In the genomic region with DNA sequence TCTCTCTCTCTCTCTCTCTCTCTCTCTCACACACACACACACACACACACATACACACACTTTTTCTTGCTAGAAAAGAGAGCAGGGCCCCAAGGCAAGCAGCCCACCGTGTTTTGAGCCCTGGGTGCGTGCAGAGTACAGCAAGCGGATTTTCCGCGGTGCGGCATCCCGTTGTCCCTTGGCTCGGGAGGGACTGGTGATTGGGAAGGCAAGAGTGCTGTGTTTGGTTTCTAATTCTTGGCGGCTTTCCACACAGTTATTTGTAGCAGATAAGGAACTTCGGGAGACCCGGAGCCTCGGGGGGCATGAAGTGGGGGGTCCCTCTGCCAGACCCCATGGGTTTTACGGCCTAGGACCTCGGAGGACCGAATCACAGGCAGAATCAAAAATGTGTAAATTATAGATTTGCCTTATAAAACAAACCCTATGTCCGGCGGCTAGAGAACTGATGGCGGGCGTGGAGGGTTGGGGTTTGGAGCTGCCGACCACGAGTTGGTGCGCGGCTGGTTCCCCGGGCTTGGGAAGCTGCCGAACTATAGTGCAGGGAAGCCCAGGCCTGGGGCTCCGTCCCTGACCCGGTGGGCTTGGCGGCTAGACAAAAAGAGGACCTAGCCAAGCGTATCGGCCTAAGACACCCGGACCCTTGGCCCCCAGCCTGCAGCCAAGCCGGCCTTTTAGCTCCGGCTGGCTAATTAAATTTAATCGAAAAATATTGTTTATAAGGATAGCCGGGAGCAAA, we compare ENCODE assay signal across 16 mouse cellular contexts. TPM values are rescaled to one million over a fixed set of nuclear protein-coding genes. Genes with fewer than 3 reads are reported as not detected.
DNase-seq lines count a peak whose midpoint lies in the region; ATAC-seq lines count a peak whose summit lies in the region.
"Had no signal": no experiment of that assay in that cellular context is flagged by ENCODE, and none has a peak within 500 bp of the region (broad histone marks: within the 10 kb centered on the region; RNA-seq: fewer than 3 reads in every experiment).

No protein-coding gene starts in this region.

- H3K27me3 ChIP-seq in liver, embryonic 11.5 days (replicated peaks; ENCODE audit: control insufficient read depth, insufficient read depth, low read length) = peaks cover 100% of the 10 kb centered on the region
- peaks cover 100% of the 10 kb centered on the region for H3K27me3 ChIP-seq in liver, embryonic 12.5 days (replicated peaks)
- H3K27me3 ChIP-seq in limb, embryonic 12.5 days = peaks cover 96% of the 10 kb centered on the region

- H3K9me3 ChIP-seq in liver, embryonic 11.5 days (ENCODE audit: control insufficient read depth, low read length) = no peaks in the 10 kb centered on the region
- H3K9me3 ChIP-seq in liver, embryonic 12.5 days (replicated peaks) = no peaks in the 10 kb centered on the region
- H3K9me3 ChIP-seq in limb, embryonic 12.5 days = no peaks in the 10 kb centered on the region
- H3K9me3 ChIP-seq: embryonic facial prominence, embryonic 15.5 days had no signal

- no peak for ATAC-seq in liver, embryonic 11.5 days (replicated peaks; ENCODE audit: low FRiP score)
- no peak for ATAC-seq in liver, embryonic 12.5 days
- no peak for ATAC-seq in limb, embryonic 12.5 days (ENCODE audit: insufficient number of reproducible peaks, insufficient read depth, low FRiP score, low TSS enrichment, low read depth)
- ATAC-seq: midbrain, embryonic 16.5 days had no signal

- WGBS in liver, embryonic 11.5 days = 2% methylated on average over 35 of the region's 35 CpGs
- WGBS in liver, embryonic 12.5 days (ENCODE audit: insufficient replicate concordance) = 3% methylated on average over 35 of the region's 35 CpGs
- 1% methylated on average over 35 of the region's 35 CpGs for WGBS in limb, embryonic 12.5 days

- H3K27ac ChIP-seq in liver, embryonic 11.5 days (ENCODE audit: low read depth, low read length) = no peak overlapping the region; the same call in 1 of the 2 replicates
- H3K27ac ChIP-seq in liver, embryonic 12.5 days = no peak overlapping the region
- H3K27ac ChIP-seq in limb, embryonic 12.5 days = peak overlapping the region; percentile 93
- H3K27ac ChIP-seq: embryonic facial prominence, embryonic 15.5 days had no signal

- H3K4me1 ChIP-seq in liver, embryonic 11.5 days (replicated peaks; ENCODE audit: control insufficient read depth, insufficient read depth, low read length) = no peaks in the 10 kb centered on the region
- H3K4me1 ChIP-seq in liver, embryonic 12.5 days = no peaks in the 10 kb centered on the region
- H3K4me1 ChIP-seq in limb, embryonic 12.5 days (replicated peaks) = peaks cover 28% of the 10 kb centered on the region

- peak overlapping the region; percentile 45; the same call in 1 of the 2 replicates for H3K4me2 ChIP-seq in liver, embryonic 11.5 days
- H3K4me2 ChIP-seq in liver, embryonic 12.5 days = no peak overlapping the region
- peak overlapping the region; percentile 61 for H3K4me2 ChIP-seq in limb, embryonic 12.5 days

- peak; percentile 5 to 16 for DNase-seq in cerebellum, postnatal 14 days
- DNase-seq in cerebellum, adult 8-10 months = no peak
- no peak for DNase-seq in liver, embryonic 11.5 days (ENCODE audit: low spot score)
- peak; percentile 34 for DNase-seq in embryo, embryonic 10 days (ENCODE audit: low spot score)
- DNase-seq in urinary bladder, postnatal 10 days (ENCODE audit: low spot score) = no peak
- no peak for DNase-seq in adrenal gland, adult 8-10 months
- DNase-seq: kidney, adult 18-20 months; liver had no signal

- H3K4me3 ChIP-seq in liver, embryonic 11.5 days (ENCODE audit: low read depth, low read length) = peak overlapping the region; percentile 20; the same call in 1 of the 2 replicates
- no peak overlapping the region for H3K4me3 ChIP-seq in liver, embryonic 12.5 days
- peak overlapping the region; percentile 46 for H3K4me3 ChIP-seq in limb, embryonic 12.5 days (replicated peaks)

- H3K9ac ChIP-seq in liver, embryonic 11.5 days (ENCODE audit: low read depth, low read length) = no peak overlapping the region
- H3K9ac ChIP-seq in liver, embryonic 12.5 days = no peak overlapping the region
- H3K9ac ChIP-seq in limb, embryonic 12.5 days (replicated peaks) = peak overlapping the region; percentile 87
- H3K9ac ChIP-seq: embryonic facial prominence, embryonic 15.5 days had no signal

- H3K36me3 ChIP-seq in liver, embryonic 11.5 days (ENCODE audit: control insufficient read depth, insufficient read depth, low read length) = no peaks in the 10 kb centered on the region
- H3K36me3 ChIP-seq in liver, embryonic 12.5 days = no peaks in the 10 kb centered on the region
- H3K36me3 ChIP-seq in limb, embryonic 12.5 days = no peaks in the 10 kb centered on the region
- H3K36me3 ChIP-seq: embryonic facial prominence, embryonic 15.5 days; G1E had no signal

RNA-seq across cellular contexts. Expression of a gene that starts 28.0 kb away (rescaled TPM):
- 3.6 and 5.7 TPM in 2 replicates for polyA plus RNA-seq in liver, embryonic 11.5 days (2014; fragmentation: Nextera tagmentation; extraction: Ambion mirVana)
- 0.27 and 0.83 TPM in 2 replicates for polyA plus RNA-seq in liver, embryonic 12.5 days (2016; fragmentation: Nextera tagmentation; extraction: Ambion mirVana)
- polyA plus RNA-seq in limb, embryonic 12.5 days (2016; fragmentation: Nextera tagmentation; extraction: Ambion mirVana) = 35.6 and 51.2 TPM in 2 replicates
- total RNA-seq in adrenal gland, adult 8-10 months (2022) = under 1 TPM in 3 of 4 experiments, not detected in 1; 0.17 to 0.20 (median 0.19) TPM
- total RNA-seq: hematopoietic stem cell, adult 5-6 weeks; layer of hippocampus, adult 8-10 months had no signal
- polyA plus RNA-seq: G1E; midbrain, embryonic 16.5 days; small intestine, adult 2 months had no signal

Comparison
In these comparisons a context has a peak if more than half of its experiments do, and no peak if none do; other contexts are left out.
1. DNase-seq: peak in cerebellum, postnatal 14 days (2 of 2) and embryo, embryonic 10 days (single experiment); none in cerebellum, adult 8-10 months (single experiment), liver, embryonic 11.5 days (single experiment), urinary bladder, postnatal 10 days (single experiment) and adrenal gland, adult 8-10 months (single experiment).